Mouse (Mus musculus) midbrain, postnatal 0 days (tissue): ENCODE results near the gene Qtrt1. TPM values are rescaled to one million over a fixed set of nuclear protein-coding genes. Genes with fewer than 3 reads are reported as not detected.

Experiments
- ATAC-seq: fragments of 200-750 bp; cut with Nextera tagmentation; 2 replicates; pipeline ENCODE4 v1.8.0; 2017; ENCODE audit warnings: moderate number of reproducible peaks, mild to moderate bottlenecking, moderate TSS enrichment, moderate library complexity; ENCODE audit not compliant: low FRiP score
- DNase-seq: peaks from one replicate; pipeline ENCODE4 v3.0.0-alpha.2; 2015; ENCODE audit warnings: low spot score
- H3K27ac ChIP-seq: fragments of 300-500 bp; sonication (generic); 2 replicates; pipeline ENCODE4 v1.5.1; 2014; ENCODE audit warnings: low read depth, mild to moderate bottlenecking, low read length, mixed read lengths
- H3K27me3 ChIP-seq: fragments of 300-500 bp; sonication (generic); 2 replicates; pipeline ENCODE4 v1.6.1; 2014; ENCODE audit warnings: low read length, control low read depth, mixed read lengths; ENCODE audit not compliant: insufficient read depth
- H3K36me3 ChIP-seq: fragments of 300-500 bp; sonication (generic); 2 replicates; pipeline ENCODE4 v1.6.1; 2014; ENCODE audit warnings: low read length, control low read depth, mixed read lengths; ENCODE audit not compliant: insufficient read depth
- H3K4me1 ChIP-seq: fragments of 300-500 bp; sonication (generic); 2 replicates; pipeline ENCODE4 v1.6.1; 2014; ENCODE audit warnings: mild to moderate bottlenecking, control low read depth, antibody characterized with exemption, low read length, mixed read lengths; ENCODE audit not compliant: insufficient read depth
- H3K4me2 ChIP-seq: fragments of 300-500 bp; sonication (generic); 2 replicates; pipeline ENCODE4 v1.6.1; 2014; ENCODE audit warnings: low read depth, mild to moderate bottlenecking, low read length, mixed read lengths; ENCODE audit not compliant: poor library complexity, severe bottlenecking
- H3K4me3 ChIP-seq: fragments of 300-500 bp; sonication (generic); 2 replicates; pipeline ENCODE4 v1.5.1; 2014; ENCODE audit warnings: low read depth, mild to moderate bottlenecking, low read length, moderate library complexity
- H3K9ac ChIP-seq: fragments of 300-500 bp; sonication (generic); replicated peaks from 2 replicates; pipeline ENCODE4 v1.6.1; 2014; ENCODE audit warnings: mild to moderate bottlenecking, low read length, moderate library complexity, mixed read lengths; ENCODE audit not compliant: poor library complexity, severe bottlenecking
- H3K9me3 ChIP-seq: fragments of 300-500 bp; sonication (generic); 2 replicates; pipeline ENCODE4 v1.6.1; 2016; ENCODE audit warnings: low read length, control low read depth
- CTCF ChIP-seq: IDR thresholded peaks from 2 replicates; pipeline ENCODE4 v1.5.1; 2016; ENCODE audit warnings: antibody characterized with exemption, mild to moderate bottlenecking
- WGBS: fragments of 180-500 bp; shearing (Covaris S2); extraction: QIAGEN DNeasy Blood & Tissue Kit; methylation state at CpG from one replicate; pipeline ENCODE4 v1.1.7; 2014; 5-methylcytosine and 5-hydroxymethylcytosine counted together
- polyA plus RNA-seq: library from polyadenylated mRNA; unstranded; fragments of >200 nt; fragmentation: Nextera tagmentation; extraction: Ambion mirVana; gene quantifications from 2 replicates; pipeline ENCODE4 v1.2.1, GENCODE M21; 2015
- total RNA-seq: library from RNA; depleted of rRNA; stranded (reverse); fragments of >200 nt; gene quantifications from 2 replicates; pipeline ENCODE4 v1.2.3, GENCODE M21; 2014

Gene Qtrt1
- total and polyA plus RNA-seq, 2 experiments from 2014 or later = 41.0 to 42.0 TPM

GRCm38 (mm10) chr9:21453003-21453402, 41.4 kb downstream of the Qtrt1 start:
- H3K4me1 ChIP-seq = no peaks in the 10 kb centered on the region
- no peak overlapping the region for H3K4me3 ChIP-seq
- H3K27me3 ChIP-seq = no peaks in the 10 kb centered on the region
- H3K9me3 ChIP-seq = no peaks in the 10 kb centered on the region
- no peak overlapping the region for H3K4me2 ChIP-seq
- WGBS = 94% methylated on average over 7 of the region's 7 CpGs
- no peak for TF ChIP-seq CTCF
- H3K36me3 ChIP-seq = peaks cover 2% of the 10 kb centered on the region; the same call in 1 of the 2 replicates
- H3K27ac ChIP-seq = no peak overlapping the region
- ATAC-seq = no peak
- DNase-seq = no peak
- H3K9ac ChIP-seq = no peak overlapping the region

GRCm38 (mm10) chr9:21453459-21453858, 41.8 kb downstream of the Qtrt1 start:
- no peak for DNase-seq
- Histone ChIP-seq H3K9me3 (no peaks in the 10 kb centered on the region), H3K27me3 (no peaks in the 10 kb centered on the region), H3K4me2 (no peak overlapping the region), H3K4me3 (no peak overlapping the region), H3K9ac (no peak overlapping the region), H3K4me1 (no peaks in the 10 kb centered on the region), H3K36me3 (peaks cover 2% of the 10 kb centered on the region; the same call in 1 of the 2 replicates), H3K27ac (no peak overlapping the region)
- 86% methylated on average over 2 of the region's 2 CpGs for WGBS
- ATAC-seq = no peak
- TF ChIP-seq CTCF = no peak

GRCm38 (mm10) chr9:21454556-21454955, 42.9 kb downstream of the Qtrt1 start:
- no peak for TF ChIP-seq CTCF
- H3K27me3 ChIP-seq = no peaks in the 10 kb centered on the region
- H3K4me1 ChIP-seq = no peaks in the 10 kb centered on the region
- no peak for ATAC-seq
- no peak overlapping the region for H3K27ac ChIP-seq
- WGBS = 66% methylated on average over 4 of the region's 4 CpGs
- no peaks in the 10 kb centered on the region for H3K9me3 ChIP-seq
- no peak overlapping the region for H3K4me2 ChIP-seq
- no peak overlapping the region for H3K4me3 ChIP-seq
- H3K36me3 ChIP-seq = peaks cover 5% of the 10 kb centered on the region; the same call in 1 of the 2 replicates
- no peak for DNase-seq
- no peak overlapping the region for H3K9ac ChIP-seq

DNA sequence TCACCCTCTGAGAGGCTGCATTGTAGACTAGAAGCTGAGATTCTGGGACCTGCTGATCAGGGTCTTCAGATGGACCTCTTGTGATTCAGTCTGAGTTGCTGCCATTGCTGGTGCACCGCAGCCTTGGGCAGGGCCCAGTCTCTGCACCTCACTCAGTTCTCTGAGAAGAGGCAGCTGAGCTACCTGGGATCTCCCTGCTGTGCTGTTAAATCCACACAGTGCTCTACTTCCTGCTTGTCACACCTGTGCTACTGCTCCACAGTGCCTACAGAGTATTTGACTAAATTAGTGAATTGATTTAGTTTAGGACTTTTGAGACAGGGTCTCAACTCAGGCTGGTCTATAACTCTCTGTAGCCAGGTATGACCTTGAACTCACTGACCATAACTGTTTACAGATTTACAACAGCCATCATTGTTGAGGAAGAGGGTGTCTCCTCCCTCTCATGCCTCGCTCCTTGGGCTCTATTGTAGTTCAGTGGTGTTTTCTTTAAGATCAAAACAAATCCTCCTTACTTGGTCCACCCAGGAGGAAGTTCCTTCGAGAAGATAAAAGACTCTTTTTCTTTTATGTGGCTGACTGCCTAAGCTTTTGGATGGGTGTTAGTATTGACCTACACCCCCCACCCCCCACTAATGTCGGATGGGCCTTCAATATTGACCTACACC, 43.6 kb downstream of the Qtrt1 start:
- DNase-seq (no peak), ATAC-seq (no peak)
- no peak overlapping the region for H3K27ac ChIP-seq
- no peaks in the 10 kb centered on the region for H3K4me1 ChIP-seq
- TF ChIP-seq CTCF = no peak
- no peak overlapping the region for H3K9ac ChIP-seq
- H3K9me3 ChIP-seq = no peaks in the 10 kb centered on the region
- peaks cover 9% of the 10 kb centered on the region; the same call in 1 of the 2 replicates for H3K36me3 ChIP-seq
- 59% methylated on average over 4 of the region's 4 CpGs for WGBS
- H3K4me3 ChIP-seq = no peak overlapping the region
- H3K4me2 ChIP-seq = no peak overlapping the region
- no peaks in the 10 kb centered on the region for H3K27me3 ChIP-seq

GRCm38 (mm10) chr9:21456246-21456929, 44.8 kb downstream of the Qtrt1 start:
- Histone ChIP-seq H3K9ac (no peak overlapping the region), H3K27ac (no peak overlapping the region), H3K4me2 (no peak overlapping the region), H3K9me3 (no peaks in the 10 kb centered on the region), H3K4me3 (no peak overlapping the region), H3K4me1 (no peaks in the 10 kb centered on the region), H3K36me3 (peaks cover 9% of the 10 kb centered on the region; the same call in 1 of the 2 replicates), H3K27me3 (no peaks in the 10 kb centered on the region)
- ATAC-seq = no peak
- DNase-seq = no peak
- 93% methylated on average over 7 of the region's 7 CpGs for WGBS
- TF ChIP-seq CTCF = no peak
